Mouse (Mus musculus) liver, postnatal 0 days (tissue): Measurements from ENCODE around the gene Zfp1. TPM values are rescaled to one million over a fixed set of nuclear protein-coding genes. Genes with fewer than 3 reads are reported as not detected.
A peak's percentile ranks its signal among the peaks of the same experiment; 100 is the strongest.

Experiments
- ATAC-seq: fragments of 200-750 bp; cut with Nextera tagmentation; 2 replicates; pipeline ENCODE4 v1.8.0; 2017; ENCODE audit warnings: mild to moderate bottlenecking, moderate library complexity
- DNase-seq: peaks from one replicate; pipeline ENCODE4 v3.0.0-alpha.2; 2016
- H3K27ac ChIP-seq: fragments of 300-500 bp; sonication (generic); 2 replicates; pipeline ENCODE4 v1.5.1; 2014; ENCODE audit warnings: antibody characterized with exemption, moderate library complexity, mild to moderate bottlenecking, low read depth
- H3K27me3 ChIP-seq: fragments of 300-500 bp; sonication (generic); 2 replicates; pipeline ENCODE4 v1.6.1; 2014; ENCODE audit warnings: low read length, control low read depth, mixed read lengths; ENCODE audit not compliant: insufficient read depth
- H3K36me3 ChIP-seq: fragments of 300-500 bp; sonication (generic); replicated peaks from 2 replicates; pipeline ENCODE4 v1.6.1; 2014; ENCODE audit warnings: mild to moderate bottlenecking, control low read depth, low read length, moderate library complexity, mixed read lengths; ENCODE audit not compliant: insufficient read depth
- H3K4me1 ChIP-seq: fragments of 300-500 bp; sonication (generic); 2 replicates; pipeline ENCODE4 v1.6.1; 2014; ENCODE audit warnings: antibody characterized with exemption, mild to moderate bottlenecking, control low read depth; ENCODE audit not compliant: insufficient read depth
- H3K4me2 ChIP-seq: fragments of 300-500 bp; sonication (generic); 2 replicates; pipeline ENCODE4 v1.6.1; 2014; ENCODE audit warnings: low read depth, mild to moderate bottlenecking, low read length, moderate library complexity, mixed read lengths
- H3K4me3 ChIP-seq: fragments of 300-500 bp; sonication (generic); 2 replicates; pipeline ENCODE4 v1.5.1; 2014; ENCODE audit warnings: low read depth, low read length
- H3K9ac ChIP-seq: fragments of 300-500 bp; sonication (generic); replicated peaks from 2 replicates; pipeline ENCODE4 v1.6.1; 2014; ENCODE audit warnings: mild to moderate bottlenecking, moderate library complexity
- H3K9me3 ChIP-seq: fragments of 300-500 bp; sonication (generic); 2 replicates; pipeline ENCODE4 v1.6.1; 2016; ENCODE audit warnings: mild to moderate bottlenecking, control low read depth, low read length, mixed read lengths
- CTCF ChIP-seq: sonication (generic); IDR thresholded peaks from 2 replicates; pipeline ENCODE4 v1.5.1; 2016; ENCODE audit warnings: antibody characterized with exemption, low read depth
- EP300 ChIP-seq: IDR thresholded peaks from 2 replicates; pipeline ENCODE4 v1.6.1; 2016; ENCODE audit warnings: antibody characterized with exemption, low read depth, mild to moderate bottlenecking
- WGBS: fragments of 180-500 bp; shearing (Covaris S2); extraction: QIAGEN DNeasy Blood & Tissue Kit; methylation state at CpG from one replicate; pipeline ENCODE4 v1.1.7; 2014; ENCODE audit not compliant: insufficient replicate concordance; 5-methylcytosine and 5-hydroxymethylcytosine counted together
- polyA plus RNA-seq: library from polyadenylated mRNA; unstranded; fragments of >200 nt; fragmentation: Nextera tagmentation; extraction: Ambion mirVana; gene quantifications from 2 replicates; pipeline ENCODE4 v1.2.1, GENCODE M21; 2015

Zfp1 gene
- polyA plus RNA-seq, 1 experiment from 2014 or later = 3.8 TPM

DNA sequence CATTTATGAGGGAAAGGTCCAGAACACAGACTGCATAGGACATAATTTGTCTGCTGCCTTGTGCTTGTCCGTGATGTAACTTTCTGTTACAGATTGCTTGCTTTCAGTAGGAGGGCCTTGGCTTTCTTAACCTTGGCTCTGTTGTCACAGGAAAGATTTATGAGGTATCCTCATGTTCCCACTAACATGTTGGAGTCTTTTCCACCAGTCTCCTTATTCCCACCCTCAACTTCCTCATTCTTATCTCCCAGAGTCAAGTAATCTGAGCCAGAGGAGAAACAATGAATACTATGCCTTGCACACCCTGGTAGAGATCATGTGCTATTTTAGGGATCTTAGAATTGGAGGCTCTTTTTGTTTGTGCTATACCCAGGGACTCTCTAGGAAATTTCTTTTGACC, 45.9 kb upstream of the Zfp1 start:
- H3K9me3 ChIP-seq = no peaks in the 10 kb centered on the region
- DNase-seq (no peak), ATAC-seq (no peak)
- peak overlapping the region; percentile 83 for H3K27ac ChIP-seq
- no peaks in the 10 kb centered on the region; the same call in 1 of the 2 replicates for H3K36me3 ChIP-seq
- no peak overlapping the region for H3K4me3 ChIP-seq
- TF ChIP-seq EP300 (no peak), CTCF (no peak)
- no peak overlapping the region; the same call in 1 of the 2 replicates for H3K9ac ChIP-seq
- H3K27me3 ChIP-seq = no peaks in the 10 kb centered on the region
- WGBS = 63% methylated on average over 1 of the region's 1 CpGs
- H3K4me1 ChIP-seq = peaks cover 47% of the 10 kb centered on the region
- H3K4me2 ChIP-seq = no peak overlapping the region

DNA sequence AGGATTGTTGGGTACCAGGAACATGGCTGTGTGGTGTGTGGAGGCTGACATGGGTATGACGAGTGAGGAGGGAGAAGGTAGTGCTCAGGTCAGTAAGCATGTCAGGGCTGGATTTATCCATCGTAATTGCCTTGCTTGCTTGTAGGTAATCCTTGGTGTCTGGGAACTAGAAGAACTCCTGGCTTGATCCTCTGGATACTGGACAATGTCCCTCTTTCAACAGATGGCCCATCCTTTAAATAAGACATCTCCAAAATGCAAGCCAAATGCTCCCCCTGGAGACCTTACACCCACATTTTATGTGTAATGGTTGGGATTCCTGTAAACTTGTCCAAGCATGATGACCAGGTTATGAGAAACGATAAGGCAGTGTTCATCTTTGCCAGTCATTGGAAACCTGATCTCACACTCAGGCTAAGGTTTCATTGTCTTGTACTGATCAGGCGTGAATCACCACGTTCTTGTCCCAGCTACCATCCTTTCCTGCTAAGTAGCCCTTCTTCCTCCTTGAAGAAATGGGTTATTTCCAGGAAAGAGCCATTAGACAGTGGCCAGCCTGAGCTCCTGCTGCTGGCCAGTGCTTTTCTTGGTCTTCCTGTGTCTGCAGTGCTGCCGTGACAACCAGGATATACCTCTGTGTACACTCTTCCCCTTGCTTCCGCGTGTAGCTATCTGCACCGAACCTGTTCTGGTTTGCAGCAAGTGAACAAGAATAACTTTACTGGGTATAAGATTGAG, 43.3 kb upstream of the Zfp1 start:
- 57% methylated on average over 9 of the region's 9 CpGs for WGBS
- DNase-seq = no peak
- no peak overlapping the region for H3K9ac ChIP-seq

DNA sequence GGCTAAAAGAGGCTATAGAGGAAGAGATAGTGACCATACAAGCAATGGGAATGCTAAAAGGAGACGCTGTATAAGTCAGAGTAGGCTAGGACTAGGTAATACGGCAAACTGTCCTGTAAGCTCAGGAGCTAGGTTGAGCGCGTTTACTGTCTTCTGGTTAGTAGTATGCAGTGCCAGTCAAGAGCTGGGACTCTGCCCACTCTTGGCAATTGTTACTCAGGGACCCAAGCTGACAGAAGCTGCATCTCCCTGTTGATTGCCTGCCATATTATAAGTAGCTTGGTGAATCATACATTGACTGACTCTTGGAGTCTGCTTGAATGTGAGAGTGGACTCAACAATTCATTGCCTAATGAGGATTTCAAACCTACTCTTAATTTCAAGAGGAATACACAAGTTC, 41.2 kb upstream of the Zfp1 start:
- whole genome bisulfite sequencing = 96% methylated on average over 4 of the region's 4 CpGs
- H3K4me3 ChIP-seq = no peak overlapping the region
- no peak for ATAC-seq
- H3K4me1 ChIP-seq = peaks cover 6% of the 10 kb centered on the region
- 0 out of 2 replicates have a peak, but pooled peaks cover 4% of the 10 kb centered on the region for H3K36me3 ChIP-seq
- no peaks in the 10 kb centered on the region for H3K9me3 ChIP-seq
- no peak overlapping the region for H3K4me2 ChIP-seq
- no peaks in the 10 kb centered on the region for H3K27me3 ChIP-seq
- H3K27ac ChIP-seq = no peak overlapping the region
- no peak overlapping the region for H3K9ac ChIP-seq
- no peak for DNase-seq
- TF ChIP-seq EP300 = no peak
- TF ChIP-seq CTCF = no peak

More for the DNA sequence above, 43.3 kb upstream of the Zfp1 start:
- TF ChIP-seq EP300 (no peak), CTCF (no peak)
- ATAC-seq = no peak
- Histone ChIP-seq H3K9me3 (no peaks in the 10 kb centered on the region), H3K27ac (no peak overlapping the region), H3K4me3 (no peak overlapping the region), H3K36me3 (0 out of 2 replicates have a peak, but pooled peaks cover 4% of the 10 kb centered on the region), H3K4me1 (peaks cover 27% of the 10 kb centered on the region), H3K4me2 (no peak overlapping the region), H3K27me3 (no peaks in the 10 kb centered on the region)

DNA sequence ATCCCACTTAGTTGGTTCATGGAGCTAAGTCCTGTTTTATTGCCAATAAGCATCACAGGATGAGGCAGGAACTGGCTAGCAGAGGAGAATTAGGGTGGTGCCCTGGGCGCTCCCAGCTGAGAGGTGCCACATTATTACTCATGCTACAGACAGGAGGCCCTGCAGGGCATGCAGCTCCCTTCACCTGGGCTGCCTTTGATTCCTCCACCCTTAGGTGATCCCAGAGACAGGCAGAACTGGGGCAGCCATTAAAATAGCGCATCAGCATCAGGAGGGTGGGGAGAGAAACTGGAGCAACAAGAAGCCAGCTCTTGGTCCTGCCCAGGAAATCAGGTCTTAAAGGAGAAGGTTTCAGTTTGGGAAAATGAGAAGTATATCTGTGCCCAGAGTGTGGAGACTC, 38.2 kb upstream of the Zfp1 start:
- ATAC-seq (no peak), DNase-seq (no peak)
- Histone ChIP-seq H3K27ac (no peak overlapping the region), H3K27me3 (no peaks in the 10 kb centered on the region), H3K9ac (no peak overlapping the region), H3K36me3 (0 out of 2 replicates have a peak, but pooled peaks cover 7% of the 10 kb centered on the region), H3K4me2 (no peak overlapping the region), H3K9me3 (no peaks in the 10 kb centered on the region), H3K4me1 (no peaks in the 10 kb centered on the region), H3K4me3 (no peak overlapping the region)
- WGBS = 73% methylated on average over 2 of the region's 2 CpGs
- TF ChIP-seq CTCF (no peak), EP300 (no peak)

DNA sequence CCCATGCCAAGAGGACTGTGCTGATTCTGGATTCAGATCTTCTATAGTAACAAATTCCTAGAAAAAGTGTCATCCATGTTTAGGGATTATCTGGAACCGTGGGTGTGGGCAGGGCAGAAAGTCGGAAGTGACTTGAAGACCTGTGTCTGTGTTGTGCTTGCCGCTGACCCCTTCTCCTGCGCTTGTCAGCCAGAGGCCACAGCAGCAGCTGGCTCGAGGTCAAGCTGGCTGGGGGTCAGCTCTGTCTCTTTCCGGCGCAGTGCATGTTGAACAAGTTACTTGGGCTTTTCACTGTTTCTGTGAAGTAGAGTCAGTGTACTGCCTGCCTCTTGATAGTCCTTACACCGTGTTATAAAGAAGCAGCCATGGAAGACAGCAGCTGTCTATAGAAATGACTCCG, 36.2 kb upstream of the Zfp1 start:
- Histone ChIP-seq H3K4me2 (no peak overlapping the region), H3K27ac (no peak overlapping the region), H3K9me3 (no peaks in the 10 kb centered on the region), H3K9ac (no peak overlapping the region), H3K27me3 (no peaks in the 10 kb centered on the region), H3K4me3 (no peak overlapping the region), H3K36me3 (0 out of 2 replicates have a peak, but pooled peaks cover 7% of the 10 kb centered on the region), H3K4me1 (no peaks in the 10 kb centered on the region)
- DNase-seq (no peak), ATAC-seq (no peak)
- 81% methylated on average over 9 of the region's 9 CpGs for WGBS
- no peak for TF ChIP-seq CTCF
- TF ChIP-seq EP300 = no peak

DNA sequence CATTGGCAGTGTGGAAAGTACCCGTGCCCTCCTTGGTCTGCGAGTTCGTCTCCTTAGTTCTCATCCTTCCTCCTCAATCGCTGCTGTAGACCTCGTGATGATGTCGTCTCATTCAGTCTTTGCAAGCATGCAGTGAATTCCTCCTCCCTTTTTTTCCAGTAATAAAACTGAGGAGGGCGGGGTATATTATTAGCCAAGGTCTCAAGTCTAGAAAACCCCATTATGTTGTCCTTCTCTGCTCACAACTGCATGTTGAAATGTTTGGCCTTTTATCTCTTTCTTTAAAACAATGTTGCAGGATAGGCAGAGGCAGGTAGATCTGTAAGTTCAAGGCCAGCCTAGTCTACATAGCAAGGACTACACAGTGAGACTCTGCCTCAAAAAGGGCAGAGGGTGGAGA, 35.8 kb upstream of the Zfp1 start:
- Histone ChIP-seq H3K9ac (no peak overlapping the region), H3K4me3 (no peak overlapping the region), H3K36me3 (0 out of 2 replicates have a peak, but pooled peaks cover 7% of the 10 kb centered on the region), H3K27me3 (no peaks in the 10 kb centered on the region), H3K27ac (no peak overlapping the region), H3K4me2 (no peak overlapping the region), H3K4me1 (no peaks in the 10 kb centered on the region), H3K9me3 (no peaks in the 10 kb centered on the region)
- ATAC-seq (no peak), DNase-seq (no peak)
- TF ChIP-seq CTCF = no peak
- TF ChIP-seq EP300 = no peak
- 86% methylated on average over 7 of the region's 7 CpGs for WGBS

DNA sequence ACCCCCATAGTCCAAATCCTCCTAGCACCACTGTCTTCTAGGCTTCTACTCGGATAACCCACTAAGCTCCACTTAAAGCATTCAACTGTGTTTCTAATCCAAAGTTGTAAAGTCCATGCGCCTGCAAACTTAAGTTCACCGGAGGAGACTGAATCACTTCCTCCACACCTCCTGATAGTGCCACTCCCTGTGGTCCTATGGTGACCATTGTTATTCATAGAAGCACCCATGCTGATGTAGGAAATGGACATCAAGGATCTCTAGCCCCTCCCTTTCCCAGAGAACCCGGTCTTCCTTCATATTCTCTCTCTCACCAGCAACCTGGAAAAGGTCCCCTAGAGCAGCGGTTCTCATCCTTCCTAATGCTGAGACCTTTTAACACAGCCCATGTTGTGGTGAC, 30.0 kb upstream of the Zfp1 start:
- H3K36me3 ChIP-seq = peaks cover 10% of the 10 kb centered on the region; the same call in 1 of the 2 replicates
- TF ChIP-seq CTCF = no peak
- no peak for TF ChIP-seq EP300

More for the DNA sequence above, 30.0 kb upstream of the Zfp1 start:
- Histone ChIP-seq H3K9ac (no peak overlapping the region), H3K4me1 (no peaks in the 10 kb centered on the region), H3K27me3 (no peaks in the 10 kb centered on the region), H3K4me3 (no peak overlapping the region), H3K4me2 (no peak overlapping the region), H3K27ac (no peak overlapping the region), H3K9me3 (no peaks in the 10 kb centered on the region)
- ATAC-seq (no peak), DNase-seq (no peak)
- WGBS = 72% methylated on average over 5 of the region's 5 CpGs
